Comparison of ENCODE assay signal across 9 mouse cellular contexts in the genomic region with DNA sequence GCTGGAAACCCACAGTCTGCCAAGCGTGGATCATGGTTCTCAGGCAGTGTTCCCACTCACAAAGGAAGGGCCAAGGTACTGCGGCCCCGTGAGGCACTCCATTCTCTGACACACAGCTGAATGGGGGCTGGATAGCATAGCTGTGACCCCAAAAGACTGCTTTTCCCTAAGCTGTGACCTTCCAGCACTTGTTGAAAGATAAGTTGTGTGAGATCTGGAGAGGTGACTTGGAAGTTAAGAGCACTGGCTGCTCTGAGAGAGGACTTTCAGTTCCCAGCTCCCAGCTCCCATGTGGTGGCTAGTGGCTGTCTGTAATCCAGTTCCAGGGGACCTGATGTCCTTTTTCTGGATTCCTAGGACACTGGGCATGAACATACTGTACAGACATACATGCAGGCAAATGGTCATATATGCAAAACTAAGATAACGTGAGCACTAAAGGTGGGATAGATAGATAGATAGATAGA.
A peak's percentile ranks its signal among the peaks of the same experiment; 100 is the strongest.
DNase-seq lines count a peak whose midpoint lies in the region; ATAC-seq lines count a peak whose summit lies in the region.
"Had no signal": no experiment of that assay in that cellular context is flagged by ENCODE, and none has a peak within 500 bp of the region (broad histone marks: within the 10 kb centered on the region; RNA-seq: fewer than 3 reads in every experiment).

No protein-coding gene starts in this region.

- ATAC-seq in megakaryocyte, adult 5-6 weeks (ENCODE audit: poor library complexity, severe bottlenecking) = no peak
- ATAC-seq in heart, embryonic 12.5 days (ENCODE audit: insufficient number of reproducible peaks, low FRiP score) = peak; percentile 37
- no peak for ATAC-seq in liver, embryonic 12.5 days

- no peaks in the 10 kb centered on the region for H3K9me3 ChIP-seq in megakaryocyte, embryonic 14.5 days
- peaks cover 5% of the 10 kb centered on the region; the same call in 1 of the 2 replicates for H3K9me3 ChIP-seq in heart, embryonic 12.5 days (replicated peaks)
- H3K9me3 ChIP-seq in liver, embryonic 12.5 days (replicated peaks) = no peaks in the 10 kb centered on the region

- WGBS in heart, embryonic 12.5 days = 33% methylated on average over 4 of the region's 4 CpGs
- 56% methylated on average over 4 of the region's 4 CpGs for WGBS in liver, embryonic 12.5 days (ENCODE audit: insufficient replicate concordance)

- no peak overlapping the region for H3K9ac ChIP-seq in heart, embryonic 12.5 days
- no peak overlapping the region for H3K9ac ChIP-seq in liver, embryonic 12.5 days

- peak; percentile 91 for DNase-seq in heart, adult 11 months
- no peak for DNase-seq in heart, postnatal 25 days (ENCODE audit: low spot score)
- no peak for DNase-seq in urinary bladder, postnatal 36 days (ENCODE audit: low spot score in 2 of 2)
- DNase-seq in urinary bladder, adult 18-20 months (ENCODE audit: low spot score in 2 of 2) = no peak
- DNase-seq: B cell, adult 2 months had no signal

- peak overlapping the region; percentile 84 for H3K4me3 ChIP-seq in megakaryocyte, embryonic 14.5 days (replicated peaks)
- H3K4me3 ChIP-seq in heart, embryonic 12.5 days = peak overlapping the region; percentile 17; the same call in 1 of the 2 replicates
- H3K4me3 ChIP-seq in liver, embryonic 12.5 days = no peak overlapping the region

- intact Hi-C loops in heart, postnatal 25 days (cut with DNase I) = loop anchor here (5.0 kb wide), 1 partner anchor 105 kb away; no protein-coding TSS in a partner anchor

- peaks cover 6% of the 10 kb centered on the region for H3K27me3 ChIP-seq in megakaryocyte, embryonic 14.5 days (replicated peaks)
- no peaks in the 10 kb centered on the region for H3K27me3 ChIP-seq in heart, embryonic 12.5 days (replicated peaks)
- H3K27me3 ChIP-seq in liver, embryonic 12.5 days (replicated peaks) = no peaks in the 10 kb centered on the region

- H3K4me2 ChIP-seq in heart, embryonic 12.5 days = peak overlapping the region; percentile 55
- H3K4me2 ChIP-seq in liver, embryonic 12.5 days = peak overlapping the region; percentile 32

- peaks cover 10% of the 10 kb centered on the region for H3K4me1 ChIP-seq in megakaryocyte, embryonic 14.5 days
- H3K4me1 ChIP-seq in heart, embryonic 12.5 days (replicated peaks) = peaks cover 44% of the 10 kb centered on the region
- H3K4me1 ChIP-seq in liver, embryonic 12.5 days = no peaks in the 10 kb centered on the region

- no peaks in the 10 kb centered on the region for H3K36me3 ChIP-seq in megakaryocyte, embryonic 14.5 days (replicated peaks; ENCODE audit: low read length)
- peaks cover 12% of the 10 kb centered on the region for H3K36me3 ChIP-seq in heart, embryonic 12.5 days
- no peaks in the 10 kb centered on the region for H3K36me3 ChIP-seq in liver, embryonic 12.5 days

- peak overlapping the region; percentile 85 for H3K27ac ChIP-seq in heart, embryonic 12.5 days (ENCODE audit: poor library complexity, severe bottlenecking)
- no peak overlapping the region for H3K27ac ChIP-seq in liver, embryonic 12.5 days
